Mouse (Mus musculus) cortical plate, adult 2 months (tissue): ENCODE data around the gene Gldc. TPM values are rescaled to one million over a fixed set of nuclear protein-coding genes. Genes with fewer than 3 reads are reported as not detected.
A peak's percentile ranks its signal among the peaks of the same experiment; 100 is the strongest.

Source experiments
- H3K27ac ChIP-seq: fragments of 200-500 bp; 2 replicates; pipeline ENCODE4 v1.5.1; 2012; ENCODE audit warnings: low read length, control low read depth, inconsistent platforms; ENCODE audit not compliant: insufficient read depth
- H3K4me1 ChIP-seq: fragments of 200-500 bp; 2 replicates; pipeline ENCODE4 v1.6.1; 2011; ENCODE audit warnings: low read length; ENCODE audit not compliant: control insufficient read depth, insufficient read depth
- H3K4me3 ChIP-seq: fragments of 200-500 bp; 2 replicates; pipeline ENCODE4 v1.5.1; 2011; ENCODE audit warnings: mild to moderate bottlenecking, low read length, control low read depth; ENCODE audit not compliant: insufficient read depth
- CTCF ChIP-seq: fragments of 200-500 bp; IDR thresholded peaks from 2 replicates; pipeline ENCODE4 v1.5.1; 2011; ENCODE audit warnings: mild to moderate bottlenecking, control low read depth, low read length; ENCODE audit not compliant: insufficient read depth; ENCODE audit errors: extremely low read depth
- POLR2A ChIP-seq: fragments of 200-500 bp; IDR thresholded peaks from 2 replicates; pipeline ENCODE4 v1.6.1; 2011; ENCODE audit warnings: mild to moderate bottlenecking, low read length, control low read depth; ENCODE audit not compliant: insufficient read depth; ENCODE audit errors: extremely low read depth
- polyA plus RNA-seq: library from polyadenylated mRNA; depleted of rRNA; stranded (reverse); fragments of >200 nt; gene quantifications from 2 replicates; pipeline ENCODE4 v1.2.3, GENCODE M21; 2012

The Gldc gene
- polyA plus RNA-seq, 1 experiment: 28.9 TPM

- Histone ChIP-seq H3K4me1 (no peaks in the 10 kb centered on the region), H3K27ac (no peak overlapping the region)
Observed at GRCm38 (mm10) chr19:30194999-30195398, 19.8 kb upstream of the Gldc start.

GRCm38 (mm10) chr19:30187232-30187631 is 12.0 kb upstream of the Gldc start:
- no peak overlapping the region for H3K4me3 ChIP-seq

More at GRCm38 (mm10) chr19:30194999-30195398, 19.8 kb upstream of the Gldc start:
- TF ChIP-seq POLR2A: no peak
- no peak for TF ChIP-seq CTCF
- H3K4me3 ChIP-seq: no peak overlapping the region

GRCm38 (mm10) chr19:30185536-30185935 is 10.3 kb upstream of the Gldc start:
- no peak overlapping the region for H3K27ac ChIP-seq
- H3K4me1 ChIP-seq: no peaks in the 10 kb centered on the region

More at GRCm38 (mm10) chr19:30187232-30187631, 12.0 kb upstream of the Gldc start:
- H3K4me1 ChIP-seq: no peaks in the 10 kb centered on the region
- H3K27ac ChIP-seq: no peak overlapping the region
- TF ChIP-seq CTCF (no peak), POLR2A (no peak)

GRCm38 (mm10) chr19:30179979-30180378 is 4.8 kb upstream of the Gldc start:
- no peak overlapping the region for H3K4me3 ChIP-seq
- no peaks in the 10 kb centered on the region for H3K4me1 ChIP-seq
- H3K27ac ChIP-seq: no peak overlapping the region
- TF ChIP-seq POLR2A (no peak), CTCF (no peak)

More at GRCm38 (mm10) chr19:30185536-30185935, 10.3 kb upstream of the Gldc start:
- TF ChIP-seq POLR2A (no peak), CTCF (no peak)
- no peak overlapping the region for H3K4me3 ChIP-seq

- Histone ChIP-seq H3K27ac (no peak overlapping the region), H3K4me1 (no peaks in the 10 kb centered on the region), H3K4me3 (peak overlapping the region; percentile 24; the same call in 1 of the 2 replicates)
- TF ChIP-seq POLR2A: no peak
- no peak for TF ChIP-seq CTCF
Observed at GRCm38 (mm10) chr19:30174074-30174670, 1.1 kb downstream of the Gldc start.

GRCm38 (mm10) chr19:30171346-30172055 is 3.7 kb downstream of the Gldc start:
- Histone ChIP-seq H3K4me3 (no peak overlapping the region), H3K4me1 (no peaks in the 10 kb centered on the region), H3K27ac (no peak overlapping the region)
- TF ChIP-seq POLR2A: no peak
- TF ChIP-seq CTCF: no peak

- Histone ChIP-seq H3K27ac (no peak overlapping the region), H3K4me3 (no peak overlapping the region), H3K4me1 (no peaks in the 10 kb centered on the region)
- no peak for TF ChIP-seq CTCF
- no peak for TF ChIP-seq POLR2A
Observed at GRCm38 (mm10) chr19:30170319-30170718, 4.9 kb downstream of the Gldc start.

GRCm38 (mm10) chr19:30166801-30167505 is 8.3 kb downstream of the Gldc start:
- Histone ChIP-seq H3K4me1 (no peaks in the 10 kb centered on the region), H3K4me3 (no peak overlapping the region), H3K27ac (no peak overlapping the region)
- no peak for TF ChIP-seq POLR2A
- TF ChIP-seq CTCF: no peak

- H3K4me3 ChIP-seq: no peak overlapping the region
- TF ChIP-seq POLR2A: no peak
- no peak for TF ChIP-seq CTCF
- H3K27ac ChIP-seq: no peak overlapping the region
- H3K4me1 ChIP-seq: no peaks in the 10 kb centered on the region
Observed at GRCm38 (mm10) chr19:30164228-30164627, 11.0 kb downstream of the Gldc start.
